Mouse (Mus musculus) embryonic facial prominence, embryonic 11.5 days (tissue): ENCODE results near the gene Fes. TPM values are rescaled to one million over a fixed set of nuclear protein-coding genes. Genes with fewer than 3 reads are reported as not detected.

Source experiments
- ATAC-seq: fragments of 200-750 bp; cut with Nextera tagmentation; replicated peaks from 2 replicates; pipeline ENCODE4 v1.8.0; 2017; ENCODE audit warnings: low read depth; ENCODE audit not compliant: insufficient number of reproducible peaks, low FRiP score, low TSS enrichment
- DNase-seq: peaks from one replicate; pipeline ENCODE4 v3.0.0-alpha.2; 2015; ENCODE audit warnings: low spot score
- H3K27ac ChIP-seq: fragments of 300-500 bp; sonication (generic); replicated peaks from 2 replicates; pipeline ENCODE4 v1.5.1; 2014; ENCODE audit warnings: mild to moderate bottlenecking, low read depth, low read length, control low read depth
- H3K27me3 ChIP-seq: fragments of 300-500 bp; sonication (generic); 2 replicates; pipeline ENCODE4 v1.6.1; 2014; ENCODE audit warnings: mild to moderate bottlenecking, low read length, moderate library complexity, mixed read lengths; ENCODE audit not compliant: control insufficient read depth, insufficient read depth
- H3K36me3 ChIP-seq: fragments of 300-500 bp; sonication (generic); replicated peaks from 2 replicates; pipeline ENCODE4 v1.6.1; 2014; ENCODE audit warnings: low read depth, mild to moderate bottlenecking, low read length, moderate library complexity, mixed read lengths; ENCODE audit not compliant: control insufficient read depth, insufficient read depth
- H3K4me1 ChIP-seq: fragments of 300-500 bp; sonication (generic); 2 replicates; pipeline ENCODE4 v1.6.1; 2014; ENCODE audit warnings: low read length, mixed read lengths; ENCODE audit not compliant: control insufficient read depth, insufficient read depth
- H3K4me2 ChIP-seq: fragments of 300-500 bp; sonication (generic); 2 replicates; pipeline ENCODE4 v1.6.1; 2014; ENCODE audit warnings: low read depth, mild to moderate bottlenecking, control low read depth, low read length, moderate library complexity
- H3K4me3 ChIP-seq: fragments of 300-500 bp; sonication (generic); 2 replicates; pipeline ENCODE4 v1.5.1; 2014; ENCODE audit warnings: low read depth, low read length, control low read depth
- H3K9ac ChIP-seq: fragments of 300-500 bp; sonication (generic); replicated peaks from 2 replicates; pipeline ENCODE4 v1.6.1; 2014; ENCODE audit warnings: mild to moderate bottlenecking, control low read depth, low read length
- H3K9me3 ChIP-seq: fragments of 300-500 bp; sonication (generic); replicated peaks from 2 replicates; pipeline ENCODE4 v1.6.1; 2016; ENCODE audit warnings: mild to moderate bottlenecking, low read length, inconsistent platforms, mixed read lengths; ENCODE audit not compliant: control insufficient read depth
- WGBS: fragments of 180-500 bp; shearing (Covaris S2); extraction: QIAGEN DNeasy Blood & Tissue Kit; methylation state at CpG from one replicate; pipeline ENCODE4 v1.1.7; 2014; 5-methylcytosine and 5-hydroxymethylcytosine counted together
- polyA plus RNA-seq: library from polyadenylated mRNA; unstranded; fragments of >200 nt; fragmentation: Nextera tagmentation; extraction: Ambion mirVana; gene quantifications from 2 replicates; pipeline ENCODE4 v1.2.1, GENCODE M21; 2014

Fes gene
- polyA plus RNA-seq, 1 experiment from 2014 or later, result 8.3 TPM

DNA sequence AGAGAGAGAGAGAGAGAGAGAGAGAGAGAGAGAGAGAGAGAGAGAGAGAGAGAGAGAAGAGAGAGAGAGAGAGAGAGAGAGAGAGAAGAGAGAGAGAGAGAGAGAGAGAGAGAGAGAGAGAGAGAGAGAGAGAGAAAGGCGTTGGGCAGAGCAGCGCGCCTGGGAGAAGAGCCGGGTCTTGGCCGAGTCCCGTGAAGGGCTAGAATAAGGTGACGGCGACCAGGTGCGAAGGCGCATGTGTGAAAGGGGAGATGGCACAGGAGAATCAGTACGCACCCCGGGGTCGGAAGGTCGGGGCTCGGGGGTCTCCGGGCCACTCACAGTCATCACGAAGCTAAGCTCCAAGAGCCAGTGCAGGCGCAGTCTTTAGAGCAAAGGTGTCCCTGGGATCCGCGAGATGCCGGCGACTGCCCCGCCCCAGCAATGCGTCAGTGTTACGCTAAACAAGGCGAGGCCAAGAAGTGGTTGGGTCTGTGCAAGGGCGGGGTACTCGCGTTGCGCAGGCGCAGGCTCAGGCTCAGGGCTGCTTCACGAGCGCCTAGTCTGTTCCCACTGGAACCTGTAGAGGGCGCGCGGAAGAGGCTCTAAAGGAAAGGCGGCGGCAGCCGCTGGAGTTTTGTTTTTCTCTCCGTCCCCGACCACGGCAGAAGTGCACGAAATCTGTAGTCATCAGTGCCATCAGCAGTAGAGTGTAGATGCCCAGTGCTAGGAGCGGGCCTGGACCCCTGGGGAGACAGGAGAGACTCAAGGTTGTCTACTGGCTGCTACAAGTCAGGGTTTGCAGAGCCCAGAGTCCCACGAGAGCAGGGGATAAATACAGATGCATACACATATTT is 47.7 kb downstream of the Fes start:
- WGBS, result 2% methylated on average over 45 of the region's 45 CpGs
- H3K4me2 ChIP-seq, result peak overlapping the region; percentile 86
- H3K27ac ChIP-seq, result peak overlapping the region; percentile 59
- peak overlapping the region; percentile 66 for H3K4me3 ChIP-seq
- ATAC-seq (peak; percentile 94), DNase-seq (peak; percentile 99)
- H3K36me3 ChIP-seq, result peaks cover 6% of the 10 kb centered on the region
- H3K9ac ChIP-seq, result peak overlapping the region; percentile 75
- no peaks in the 10 kb centered on the region for H3K27me3 ChIP-seq
- no peaks in the 10 kb centered on the region for H3K9me3 ChIP-seq
- H3K4me1 ChIP-seq, result no peaks in the 10 kb centered on the region; the same call in 1 of the 2 replicates

DNA sequence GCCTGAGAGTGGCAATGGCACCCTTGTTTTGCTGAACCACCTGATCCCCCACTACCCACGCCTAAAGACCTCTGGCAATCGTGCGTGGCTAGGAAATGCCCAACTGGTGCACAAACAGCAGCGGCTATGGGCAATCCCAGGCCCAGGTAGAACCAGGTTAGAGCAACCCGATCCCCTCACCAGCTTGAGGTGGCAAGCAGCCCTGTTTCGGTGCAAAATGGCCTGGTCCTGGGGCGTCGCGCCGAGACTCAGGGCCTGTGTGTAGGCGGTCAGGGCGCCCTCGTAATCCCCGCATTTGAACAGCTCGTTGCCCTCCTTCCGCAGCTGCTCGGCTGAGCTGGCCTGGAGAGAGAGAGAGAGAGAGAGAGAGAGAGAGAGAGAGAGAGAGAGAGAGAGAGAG is 48.4 kb downstream of the Fes start:
- DNase-seq, result peak; percentile 26
- Histone ChIP-seq H3K27ac (no peak overlapping the region), H3K36me3 (peaks cover 10% of the 10 kb centered on the region)

DNA sequence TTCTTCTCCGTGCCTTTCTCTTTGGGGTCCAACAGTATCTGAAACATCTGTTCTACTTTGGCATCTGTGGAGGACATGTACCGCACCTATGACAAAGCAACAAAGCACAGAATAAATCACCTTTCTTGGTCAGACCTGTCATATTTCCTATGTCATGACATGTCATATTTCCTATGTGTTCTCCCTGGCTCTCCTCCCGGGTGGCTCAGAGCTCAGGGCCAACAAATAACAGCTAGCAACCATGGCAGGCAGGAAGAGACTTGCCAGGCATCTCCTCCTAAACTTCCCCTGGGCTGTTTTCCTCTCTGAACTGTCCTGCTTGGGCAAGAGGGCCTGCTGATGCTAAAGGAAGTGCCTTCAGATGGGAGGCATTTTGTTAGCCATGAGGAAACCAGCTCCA is 50.8 kb downstream of the Fes start:
- H3K9ac ChIP-seq, result no peak overlapping the region
- no peaks in the 10 kb centered on the region for H3K27me3 ChIP-seq
- no peak overlapping the region for H3K27ac ChIP-seq
- H3K4me3 ChIP-seq, result no peak overlapping the region
- no peaks in the 10 kb centered on the region; the same call in 1 of the 2 replicates for H3K4me1 ChIP-seq
- DNase-seq, result no peak
- H3K4me2 ChIP-seq, result no peak overlapping the region
- ATAC-seq, result no peak
- peaks cover 30% of the 10 kb centered on the region for H3K36me3 ChIP-seq
- no peaks in the 10 kb centered on the region for H3K9me3 ChIP-seq
- WGBS, result 89% methylated on average over 3 of the region's 3 CpGs

More for the DNA sequence above, 48.4 kb downstream of the Fes start:
- no peaks in the 10 kb centered on the region for H3K9me3 ChIP-seq
- no peaks in the 10 kb centered on the region; the same call in 1 of the 2 replicates for H3K4me1 ChIP-seq
- no peak for ATAC-seq
- H3K27me3 ChIP-seq, result no peaks in the 10 kb centered on the region
- H3K4me2 ChIP-seq, result peak overlapping the region; percentile 86
- peak overlapping the region; percentile 66 for H3K9ac ChIP-seq
- peak overlapping the region; percentile 66 for H3K4me3 ChIP-seq
- 7% methylated on average over 17 of the region's 17 CpGs for WGBS

DNA sequence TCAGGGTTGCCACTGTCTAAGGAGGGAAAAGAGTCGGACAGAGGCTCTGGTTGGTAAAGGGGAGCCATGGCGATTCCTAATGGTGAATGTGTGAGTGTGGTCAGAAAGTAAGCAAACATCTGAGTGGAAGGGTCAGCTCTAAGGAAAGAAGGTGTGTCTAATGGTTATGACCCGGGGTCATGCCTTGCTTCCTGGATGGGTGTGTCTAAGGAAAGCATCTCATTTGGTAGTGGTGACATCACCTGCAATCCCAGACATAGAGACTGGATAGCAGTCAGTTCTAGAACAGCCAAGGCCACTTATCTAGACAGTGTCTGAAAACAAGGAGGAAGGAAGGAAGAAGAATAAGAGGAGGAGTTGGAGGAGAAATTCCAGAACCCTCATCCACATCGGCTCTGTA is 52.9 kb downstream of the Fes start:
- H3K36me3 ChIP-seq, result peaks cover 39% of the 10 kb centered on the region
- WGBS, result 89% methylated on average over 4 of the region's 4 CpGs
- no peak for ATAC-seq

DNA sequence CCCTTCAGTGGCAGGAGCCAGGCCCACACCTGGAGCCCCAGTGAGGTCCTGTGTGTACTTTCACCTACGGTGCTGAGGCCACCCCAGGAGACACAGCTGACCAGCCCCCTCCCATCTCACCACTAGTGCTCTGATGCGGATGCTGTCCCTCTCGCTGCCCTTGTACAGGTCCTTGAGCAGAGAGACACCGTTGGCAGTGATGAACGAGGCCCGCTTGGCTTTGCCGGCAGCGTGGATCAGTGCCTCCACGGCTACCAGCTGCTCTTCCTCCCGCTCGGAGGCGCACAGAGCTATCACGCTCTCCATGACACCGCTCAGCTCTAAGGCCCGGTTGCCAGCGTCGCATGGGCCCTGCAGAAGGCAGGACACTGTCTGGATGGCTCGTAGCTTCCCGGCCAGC is 56.3 kb downstream of the Fes start:
- no peak overlapping the region for H3K4me2 ChIP-seq
- H3K4me3 ChIP-seq, result no peak overlapping the region
- no peaks in the 10 kb centered on the region for H3K4me1 ChIP-seq
- DNase-seq (no peak), ATAC-seq (no peak)
- no peak overlapping the region for H3K9ac ChIP-seq
- no peak overlapping the region for H3K27ac ChIP-seq
- no peaks in the 10 kb centered on the region for H3K9me3 ChIP-seq
- WGBS, result 99% methylated on average over 19 of the region's 19 CpGs
- no peaks in the 10 kb centered on the region for H3K27me3 ChIP-seq
- peaks cover 39% of the 10 kb centered on the region for H3K36me3 ChIP-seq

More for the DNA sequence above, 52.9 kb downstream of the Fes start:
- Histone ChIP-seq H3K9ac (no peak overlapping the region), H3K27me3 (no peaks in the 10 kb centered on the region), H3K4me2 (no peak overlapping the region), H3K4me1 (no peaks in the 10 kb centered on the region), H3K27ac (no peak overlapping the region), H3K4me3 (no peak overlapping the region), H3K9me3 (no peaks in the 10 kb centered on the region)
- DNase-seq, result no peak

DNA sequence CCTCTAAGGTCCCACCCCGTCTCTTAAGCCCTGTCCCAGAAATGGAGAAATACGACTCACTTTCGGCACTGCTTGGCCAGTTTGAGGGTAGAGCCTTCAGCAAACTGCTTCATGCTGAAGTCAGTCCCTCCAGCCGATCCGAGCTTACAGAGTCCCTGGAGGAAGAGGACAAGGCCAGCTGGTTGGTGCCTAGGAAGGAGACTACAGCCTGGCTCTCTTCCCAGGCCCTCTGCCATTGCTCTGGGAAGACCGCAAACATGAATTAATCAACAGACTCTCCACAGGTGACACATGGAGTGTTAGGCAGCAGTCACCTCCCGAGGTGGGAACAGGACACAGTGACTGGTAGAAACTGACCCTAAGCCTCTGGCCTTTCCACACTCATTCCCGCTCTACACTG is 57.5 kb downstream of the Fes start:
- H3K36me3 ChIP-seq, result peaks cover 40% of the 10 kb centered on the region
- 90% methylated on average over 8 of the region's 8 CpGs for WGBS
- no peaks in the 10 kb centered on the region for H3K4me1 ChIP-seq
- H3K9me3 ChIP-seq, result no peaks in the 10 kb centered on the region
- H3K4me2 ChIP-seq, result no peak overlapping the region
- ATAC-seq (no peak), DNase-seq (no peak)
- no peak overlapping the region for H3K9ac ChIP-seq
- no peak overlapping the region for H3K4me3 ChIP-seq
- no peaks in the 10 kb centered on the region for H3K27me3 ChIP-seq
- no peak overlapping the region for H3K27ac ChIP-seq

Other genes with a start within 250 kb of the Fes start
- gene Sema4b, start 201.1 kb downstream of the Fes start, polyA plus RNA-seq, result 6.9 and 7.7 TPM in 2 replicates
- 53.7 and 59.5 TPM in 2 replicates for gene Cib1, start 155.1 kb downstream of the Fes start, polyA plus RNA-seq
- gene Gdpgp1, start 155.1 kb downstream of the Fes start, polyA plus RNA-seq, result 2.2 and 3.9 TPM in 2 replicates
- 0.13 and 0.35 TPM in 2 replicates for gene Ttll13, start 141.6 kb downstream of the Fes start, polyA plus RNA-seq
- gene Ngrn, start 126.7 kb downstream of the Fes start, polyA plus RNA-seq, result 50.2 and 53.4 TPM in 2 replicates
- gene Vps33b, start 118.3 kb downstream of the Fes start, polyA plus RNA-seq, result 7.7 and 10.1 TPM in 2 replicates
- 154 and 172 TPM in 2 replicates for gene Prc1, start 93.5 kb downstream of the Fes start, polyA plus RNA-seq
- gene Rccd1, start 63.5 kb downstream of the Fes start, polyA plus RNA-seq, result 7.5 and 8.4 TPM in 2 replicates
- 26.5 and 31.1 TPM in 2 replicates for gene Unc45a, start 46.9 kb downstream of the Fes start, polyA plus RNA-seq
- 25.7 and 28.4 TPM in 2 replicates for gene Hddc3, start 44.8 kb downstream of the Fes start, polyA plus RNA-seq
- gene Man2a2, start 16.6 kb downstream of the Fes start, polyA plus RNA-seq, result 6.6 and 9.3 TPM in 2 replicates
- 5.2 and 6.0 TPM in 2 replicates for gene Furin, start 17.5 kb upstream of the Fes start, polyA plus RNA-seq
- gene Blm, start 147.2 kb upstream of the Fes start, polyA plus RNA-seq, result 40.1 and 45.9 TPM in 2 replicates